Mouse (Mus musculus) hindbrain, embryonic 15.5 days (tissue): Measurements from ENCODE around the gene Hmgn5. TPM values are rescaled to one million over a fixed set of nuclear protein-coding genes. Genes with fewer than 3 reads are reported as not detected.

Experiments used
- ATAC-seq: fragments of 200-750 bp; cut with Nextera tagmentation; 2 replicates; pipeline ENCODE4 v1.8.0; 2017; ENCODE audit warnings: low read depth, moderate number of reproducible peaks, moderate TSS enrichment; ENCODE audit not compliant: low FRiP score
- H3K27ac ChIP-seq: fragments of 300-500 bp; sonication (generic); replicated peaks from 2 replicates; pipeline ENCODE4 v1.5.1; 2015; ENCODE audit warnings: mild to moderate bottlenecking, inconsistent platforms
- H3K27me3 ChIP-seq: fragments of 300-500 bp; sonication (generic); 2 replicates; pipeline ENCODE4 v1.6.1; 2015; ENCODE audit warnings: control low read depth, inconsistent platforms
- H3K36me3 ChIP-seq: fragments of 300-500 bp; sonication (generic); 2 replicates; pipeline ENCODE4 v1.6.1; 2015; ENCODE audit warnings: control low read depth, inconsistent platforms
- H3K4me1 ChIP-seq: fragments of 300-500 bp; sonication (generic); replicated peaks from 2 replicates; pipeline ENCODE4 v1.6.1; 2015; ENCODE audit warnings: control low read depth, inconsistent platforms
- H3K4me2 ChIP-seq: fragments of 300-500 bp; sonication (generic); 2 replicates; pipeline ENCODE4 v1.6.1; 2015; ENCODE audit warnings: moderate library complexity, mild to moderate bottlenecking, inconsistent platforms
- H3K4me3 ChIP-seq: fragments of 300-500 bp; sonication (generic); 2 replicates; pipeline ENCODE4 v1.5.1; 2015; ENCODE audit warnings: mild to moderate bottlenecking, inconsistent platforms
- H3K9ac ChIP-seq: fragments of 300-500 bp; sonication (generic); 2 replicates; pipeline ENCODE4 v1.6.1; 2015; ENCODE audit warnings: inconsistent platforms
- H3K9me3 ChIP-seq: fragments of 300-500 bp; sonication (generic); 2 replicates; pipeline ENCODE4 v1.6.1; 2016; ENCODE audit warnings: control low read depth, inconsistent platforms
- WGBS: fragments of 180-500 bp; shearing (Covaris S2); methylation state at CpG from one replicate; pipeline ENCODE4 v1.1.7; 2015; 5-methylcytosine and 5-hydroxymethylcytosine counted together
- polyA plus RNA-seq: library from polyadenylated mRNA; unstranded; fragments of >200 nt; fragmentation: Nextera tagmentation; extraction: Ambion mirVana; gene quantifications from 2 replicates; pipeline ENCODE4 v1.2.1, GENCODE M21; 2015

Gene Hmgn5
- 11.0 and 14.1 TPM in 2 replicates for polyA plus RNA-seq

DNA sequence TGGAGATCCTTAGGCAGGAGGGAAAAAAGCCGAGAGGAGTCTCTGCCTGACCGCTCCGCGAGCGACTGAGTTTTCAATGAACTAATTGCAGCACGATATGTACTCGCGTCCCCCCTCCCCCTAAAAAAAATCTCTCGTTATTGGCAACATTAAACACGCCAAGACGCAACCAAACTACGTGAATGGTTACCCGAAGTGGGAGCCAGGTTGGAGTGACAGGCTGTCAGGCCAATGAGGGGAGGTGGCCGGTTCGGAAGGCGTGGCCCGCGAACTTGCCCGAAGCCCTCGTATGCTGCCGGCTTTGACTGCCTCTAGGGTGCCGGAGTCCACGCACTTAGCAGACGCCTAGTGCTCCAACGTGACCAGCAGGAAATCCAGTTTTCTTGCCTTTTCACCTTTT, at the start of gene Hmgn5:
TSS of gene Hmgn5 (minus strand) at position 122 of the 400 bp plus-strand sequence.
- 19% methylated on average over 25 of the region's 25 CpGs for WGBS
- H3K4me2 ChIP-seq: peak within 1 kb of the TSS; percentile 66
- no peaks in the 10 kb centered on the region for H3K9me3 ChIP-seq
- peak; percentile 98 for ATAC-seq
- no peaks in the 10 kb centered on the region; the same call in 1 of the 2 replicates for H3K4me1 ChIP-seq
- H3K27ac ChIP-seq: peak within 1 kb of the TSS; percentile 68
- no peaks in the 10 kb centered on the region for H3K36me3 ChIP-seq
- no peaks in the 10 kb centered on the region for H3K27me3 ChIP-seq
- peak within 1 kb of the TSS; percentile 45 for H3K4me3 ChIP-seq
- peak within 1 kb of the TSS; percentile 26; the same call in 1 of the 2 replicates for H3K9ac ChIP-seq

GRCm38 (mm10) chrX:109047773-109048172, 34.6 kb upstream of the Hmgn5 start:
- Histone ChIP-seq H3K27me3 (no peaks in the 10 kb centered on the region), H3K4me1 (no peaks in the 10 kb centered on the region), H3K36me3 (no peaks in the 10 kb centered on the region), H3K4me3 (no peak overlapping the region), H3K9ac (no peak overlapping the region), H3K27ac (no peak overlapping the region), H3K9me3 (no peaks in the 10 kb centered on the region), H3K4me2 (no peak overlapping the region)
- ATAC-seq: no peak
- 76% methylated on average over 1 of the region's 1 CpGs for WGBS

DNA sequence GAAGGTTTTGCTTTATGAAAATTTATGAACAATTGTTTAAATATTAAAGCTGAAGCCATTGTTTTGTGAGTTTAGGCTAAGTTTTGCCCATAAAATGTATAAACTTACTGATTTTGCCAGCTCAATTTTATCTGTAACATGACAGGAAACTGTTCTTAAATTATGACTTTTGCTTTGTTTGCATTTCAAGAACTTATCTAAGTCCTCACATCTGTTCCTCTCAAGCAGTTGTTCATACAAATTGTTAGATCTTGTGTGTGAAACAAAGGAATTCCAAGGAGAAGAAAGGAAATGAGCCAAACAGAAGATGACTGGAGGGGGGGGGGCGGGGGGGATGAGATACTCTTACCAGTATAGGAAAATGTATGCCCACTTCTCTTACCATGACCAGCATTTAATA, 13.0 kb upstream of the Hmgn5 start:
- H3K36me3 ChIP-seq: no peaks in the 10 kb centered on the region
- no peaks in the 10 kb centered on the region for H3K9me3 ChIP-seq
- no peak for ATAC-seq
- no peak overlapping the region for H3K9ac ChIP-seq
- no peak overlapping the region for H3K27ac ChIP-seq
- 77% methylated on average over 1 of the region's 1 CpGs for WGBS
- H3K4me1 ChIP-seq: no peaks in the 10 kb centered on the region
- H3K4me2 ChIP-seq: no peak overlapping the region
- H3K4me3 ChIP-seq: no peak overlapping the region
- no peaks in the 10 kb centered on the region for H3K27me3 ChIP-seq

DNA sequence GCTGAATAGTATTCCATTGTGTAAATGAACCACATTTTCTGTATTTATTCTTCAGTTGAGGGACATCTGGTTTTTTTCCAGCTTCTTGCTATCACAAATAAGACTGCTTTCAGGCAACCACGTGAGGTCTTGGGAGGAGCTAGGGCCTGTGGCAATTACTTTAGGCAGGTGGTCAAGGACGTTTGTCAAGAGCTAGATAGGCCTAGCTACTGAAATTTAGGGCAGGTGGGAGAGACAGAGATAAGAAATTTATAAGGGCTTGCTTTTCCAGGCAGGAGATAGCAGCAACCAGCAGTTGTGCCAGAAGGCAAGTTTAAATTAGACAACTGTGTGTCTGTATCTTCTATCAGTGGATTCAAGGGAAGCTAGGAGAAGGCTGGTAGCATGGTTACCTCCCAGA, 7.7 kb upstream of the Hmgn5 start:
- H3K4me2 ChIP-seq: no peak overlapping the region
- ATAC-seq: no peak
- H3K9ac ChIP-seq: no peak overlapping the region
- no peaks in the 10 kb centered on the region for H3K9me3 ChIP-seq
- H3K4me3 ChIP-seq: no peak overlapping the region
- no peaks in the 10 kb centered on the region for H3K27me3 ChIP-seq
- 61% methylated on average over 2 of the region's 2 CpGs for WGBS
- no peaks in the 10 kb centered on the region for H3K4me1 ChIP-seq
- no peak overlapping the region for H3K27ac ChIP-seq
- no peaks in the 10 kb centered on the region for H3K36me3 ChIP-seq

DNA sequence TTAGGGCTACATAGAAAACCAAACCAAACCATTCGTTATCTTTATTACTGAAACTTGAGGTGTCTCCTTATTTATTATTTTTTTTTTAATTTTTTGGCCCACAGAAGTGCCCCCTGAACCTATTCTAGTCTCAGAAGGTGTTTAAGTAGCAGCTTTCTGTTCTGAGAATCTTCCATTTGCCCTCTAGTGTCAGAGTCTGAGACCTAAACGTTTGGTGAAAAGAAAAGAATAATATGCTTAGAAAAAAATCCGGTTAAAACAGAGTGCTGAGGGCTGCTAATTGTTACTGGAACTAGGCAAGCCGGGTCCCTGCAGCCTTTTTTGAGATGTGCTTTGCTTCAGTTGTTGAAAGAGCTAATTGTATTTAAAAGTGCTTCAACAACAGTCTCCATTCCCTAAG, 962 bp upstream of the Hmgn5 start:
- H3K36me3 ChIP-seq: no peaks in the 10 kb centered on the region
- H3K27ac ChIP-seq: no peak overlapping the region
- H3K9me3 ChIP-seq: no peaks in the 10 kb centered on the region
- H3K4me1 ChIP-seq: no peaks in the 10 kb centered on the region; the same call in 1 of the 2 replicates
- H3K4me2 ChIP-seq: peak overlapping the region; percentile 66
- H3K4me3 ChIP-seq: peak overlapping the region; percentile 45
- H3K9ac ChIP-seq: no peak overlapping the region
- H3K27me3 ChIP-seq: no peaks in the 10 kb centered on the region
- WGBS: 26% methylated on average over 4 of the region's 4 CpGs
- no peak for ATAC-seq

DNA sequence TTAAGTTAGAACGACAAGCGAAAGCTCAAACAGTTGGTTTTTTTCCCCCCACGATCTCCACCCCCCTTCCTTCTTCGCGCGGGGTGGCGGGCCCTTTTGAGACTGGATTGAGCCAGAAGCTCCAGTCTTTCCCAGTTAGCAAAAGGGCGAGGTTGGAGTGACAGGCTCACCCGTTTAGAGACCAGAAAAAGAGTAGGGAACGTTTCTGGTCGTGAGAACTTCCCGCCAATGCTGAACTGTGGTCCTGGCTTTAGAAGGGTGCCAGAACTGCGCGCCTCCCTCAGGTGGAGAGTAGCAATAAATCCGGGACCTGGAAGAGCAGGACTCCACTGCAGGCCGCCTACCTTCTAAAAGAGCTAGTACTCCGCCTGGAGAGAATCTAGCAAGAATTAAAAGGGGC, 482 bp upstream of the Hmgn5 start:
- 0 out of 2 replicates have a peak overlapping the region, but pooled peaks have one; percentile 17 for H3K9ac ChIP-seq
- peak overlapping the region; percentile 66 for H3K4me2 ChIP-seq
- H3K36me3 ChIP-seq: no peaks in the 10 kb centered on the region
- ATAC-seq: peak; percentile 80
- no peaks in the 10 kb centered on the region for H3K27me3 ChIP-seq
- H3K9me3 ChIP-seq: no peaks in the 10 kb centered on the region
- peak overlapping the region; percentile 45 for H3K4me3 ChIP-seq
- WGBS: 19% methylated on average over 17 of the region's 17 CpGs
- no peaks in the 10 kb centered on the region; the same call in 1 of the 2 replicates for H3K4me1 ChIP-seq
- H3K27ac ChIP-seq: 0 out of 2 replicates have a peak overlapping the region, but pooled peaks have one; percentile 7

- H3K36me3 ChIP-seq: no peaks in the 10 kb centered on the region
- no peaks in the 10 kb centered on the region for H3K27me3 ChIP-seq
- peak overlapping the region; percentile 66 for H3K4me2 ChIP-seq
- H3K27ac ChIP-seq: peak overlapping the region; percentile 68
- WGBS: 22% methylated on average over 23 of the region's 23 CpGs
- no peaks in the 10 kb centered on the region; the same call in 1 of the 2 replicates for H3K4me1 ChIP-seq
- peak; percentile 85 for ATAC-seq
- peak overlapping the region; percentile 26; the same call in 1 of the 2 replicates for H3K9ac ChIP-seq
- H3K9me3 ChIP-seq: no peaks in the 10 kb centered on the region
- H3K4me3 ChIP-seq: peak overlapping the region; percentile 45
Measured at GRCm38 (mm10) chrX:109012371-109013031, 703 bp downstream of the Hmgn5 start.

- H3K36me3 ChIP-seq: no peaks in the 10 kb centered on the region
- no peak overlapping the region for H3K27ac ChIP-seq
- no peak for ATAC-seq
- H3K27me3 ChIP-seq: no peaks in the 10 kb centered on the region
- H3K9ac ChIP-seq: peak overlapping the region; percentile 26; the same call in 1 of the 2 replicates
- no peaks in the 10 kb centered on the region for H3K9me3 ChIP-seq
- H3K4me3 ChIP-seq: peak overlapping the region; percentile 45
- WGBS: 26% methylated on average over 13 of the region's 13 CpGs
- peak overlapping the region; percentile 66 for H3K4me2 ChIP-seq
- no peaks in the 10 kb centered on the region; the same call in 1 of the 2 replicates for H3K4me1 ChIP-seq
Measured at GRCm38 (mm10) chrX:109011611-109012185, 1.5 kb downstream of the Hmgn5 start.

DNA sequence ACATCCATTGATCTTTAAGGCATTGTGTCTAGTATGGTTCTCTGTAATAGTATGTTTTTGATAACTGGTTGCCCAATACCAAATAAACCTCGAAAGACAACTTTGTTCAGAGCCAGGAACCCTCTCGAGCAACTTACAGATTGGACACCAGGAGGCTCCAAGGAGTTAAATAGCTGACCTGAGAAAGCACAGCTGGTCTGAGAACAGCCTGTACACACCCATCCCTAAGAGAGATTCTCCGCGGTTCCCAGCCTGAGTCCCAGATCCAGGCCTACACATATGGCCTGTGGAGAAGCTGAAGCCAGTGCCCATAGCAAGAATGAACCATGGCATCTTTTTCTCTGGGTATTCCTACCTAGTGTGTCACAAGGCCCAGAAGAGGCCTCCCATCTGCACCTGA, 11.9 kb downstream of the Hmgn5 start:
- H3K4me2 ChIP-seq: no peak overlapping the region
- 72% methylated on average over 4 of the region's 4 CpGs for WGBS
- no peak overlapping the region for H3K4me3 ChIP-seq
- H3K27me3 ChIP-seq: no peaks in the 10 kb centered on the region
- ATAC-seq: no peak
- H3K36me3 ChIP-seq: no peaks in the 10 kb centered on the region
- H3K27ac ChIP-seq: no peak overlapping the region
- H3K4me1 ChIP-seq: no peaks in the 10 kb centered on the region
- no peaks in the 10 kb centered on the region for H3K9me3 ChIP-seq
- H3K9ac ChIP-seq: no peak overlapping the region

Other genes starting within 250 kb of the Hmgn5 start
- 2.2 and 2.6 TPM in 2 replicates for gene Brwd3, start 179.0 kb downstream of the Hmgn5 start, polyA plus RNA-seq
- gene Sh3bgrl, start 82.0 kb upstream of the Hmgn5 start, polyA plus RNA-seq: 181 and 186 TPM in 2 replicates
- gene Gm6377, start 183.4 kb upstream of the Hmgn5 start, polyA plus RNA-seq: 0.05 and 0.06 TPM in 2 replicates